9 mouse cellular contexts compared by ENCODE assay signal in genomic region chr3:132086461-132086860, GRCm38 (mm10). TPM values are rescaled to one million over a fixed set of nuclear protein-coding genes. Genes with fewer than 3 reads are reported as not detected.
A peak's percentile ranks its signal among the peaks of the same experiment; 100 is the strongest.
DNase-seq lines count a peak whose midpoint lies in the region; ATAC-seq and TF ChIP-seq lines count a peak whose summit lies in the region.
"Had no signal": no experiment of that assay in that cellular context is flagged by ENCODE, and none has a peak within 500 bp of the region (broad histone marks: within the 10 kb centered on the region; RNA-seq: fewer than 3 reads in every experiment).

No protein-coding gene starts in this region.

- no peak overlapping the region for H3K27ac ChIP-seq in left cerebral cortex, adult 2 months
- H3K27ac ChIP-seq in forebrain, embryonic 12.5 days = no peak overlapping the region
- H3K27ac ChIP-seq in limb, embryonic 10.5 days = peak overlapping the region; percentile 82
- H3K27ac ChIP-seq in neural tube, embryonic 14.5 days (ENCODE audit: low read depth, low read length) = no peak overlapping the region
- no peak overlapping the region for H3K27ac ChIP-seq in thymus, adult 2 months (ENCODE audit: control insufficient read depth, insufficient read depth, low read length)

- no peak overlapping the region for H3K9ac ChIP-seq in forebrain, embryonic 12.5 days
- H3K9ac ChIP-seq in neural tube, embryonic 14.5 days (replicated peaks; ENCODE audit: low read depth, low read length) = no peak overlapping the region

- TF ChIP-seq CTCF in left cerebral cortex, adult 2 months (IDR thresholded peaks at IDR 0.05) = no peak
- TF ChIP-seq CTCF in thymus, adult 2 months (IDR thresholded peaks at IDR 0.05; ENCODE audit: borderline replicate concordance, control insufficient read depth, extremely low read depth, insufficient read depth, low read length, poor library complexity) = no peak

- intact Hi-C loops in left cerebral cortex, adult 2 months (cut with DNase I) = loop anchor here (10.0 kb wide), 1 partner anchor 492 kb away; no protein-coding TSS in a partner anchor
- intact Hi-C loops in left cerebral cortex, postnatal 14 days (cut with DNase I) = loop anchor here (5.0 kb wide), 2 partner anchors 109 to 274 kb away; no protein-coding TSS in a partner anchor

- H3K4me1 ChIP-seq in forebrain, embryonic 12.5 days = peaks cover 31% of the 10 kb centered on the region
- H3K4me1 ChIP-seq in limb, embryonic 10.5 days = peaks cover 43% of the 10 kb centered on the region
- H3K4me1 ChIP-seq in neural tube, embryonic 14.5 days (ENCODE audit: control insufficient read depth, insufficient read depth, low read length) = peaks cover 9% of the 10 kb centered on the region; the same call in 1 of the 2 replicates
- no peaks in the 10 kb centered on the region for H3K4me1 ChIP-seq in thymus, adult 2 months (replicated peaks; ENCODE audit: control insufficient read depth, insufficient read depth, low read length)

- H3K36me3 ChIP-seq in forebrain, embryonic 12.5 days (replicated peaks) = no peaks in the 10 kb centered on the region
- no peaks in the 10 kb centered on the region for H3K36me3 ChIP-seq in limb, embryonic 10.5 days
- H3K36me3 ChIP-seq in neural tube, embryonic 14.5 days (ENCODE audit: control insufficient read depth, insufficient read depth, low read length) = no peaks in the 10 kb centered on the region
- no peaks in the 10 kb centered on the region for H3K36me3 ChIP-seq in thymus, adult 2 months (ENCODE audit: control insufficient read depth, insufficient read depth, low read length)

- peak overlapping the region; percentile 38 for H3K4me3 ChIP-seq in left cerebral cortex, adult 2 months
- H3K4me3 ChIP-seq in forebrain, embryonic 12.5 days (replicated peaks) = peak overlapping the region; percentile 48
- peak overlapping the region; percentile 63 for H3K4me3 ChIP-seq in limb, embryonic 10.5 days
- H3K4me3 ChIP-seq in neural tube, embryonic 14.5 days (ENCODE audit: low read depth, low read length) = peak overlapping the region; percentile 38
- H3K4me3 ChIP-seq in thymus, adult 2 months (ENCODE audit: control insufficient read depth, insufficient read depth, low read length) = no peak overlapping the region

- WGBS in forebrain, embryonic 12.5 days = 26% methylated on average over 5 of the region's 5 CpGs
- WGBS in limb, embryonic 10.5 days = 23% methylated on average over 5 of the region's 5 CpGs
- WGBS in neural tube, embryonic 14.5 days = 24% methylated on average over 5 of the region's 5 CpGs
- WGBS in thymus, adult 2 months = 29% methylated on average over 5 of the region's 5 CpGs

- no peak for ATAC-seq in forebrain, embryonic 12.5 days (ENCODE audit: low FRiP score)
- no peak for ATAC-seq in neural tube, embryonic 14.5 days (ENCODE audit: low read depth)

- TF ChIP-seq POLR2A in thymus, adult 2 months (IDR thresholded peaks at IDR 0.05; ENCODE audit: control insufficient read depth, extremely low read depth, insufficient read depth, low read length, poor library complexity) = no peak

- peak overlapping the region; percentile 93 for H3K4me2 ChIP-seq in forebrain, embryonic 12.5 days
- peak overlapping the region; percentile 92 for H3K4me2 ChIP-seq in neural tube, embryonic 14.5 days (ENCODE audit: low read depth, low read length)

- no peak for DNase-seq in left cerebral cortex, adult 2 months (ENCODE audit: extremely low spot score in 1 of 2, low spot score in 2 of 2)
- no peak for DNase-seq in left cerebral cortex, postnatal 14 days (ENCODE audit: low spot score in 2 of 2)
- DNase-seq in limb, embryonic 10.5 days (ENCODE audit: low spot score) = no peak
- no peak for DNase-seq in left cerebral cortex, adult 18-20 months (ENCODE audit: low spot score in 2 of 2)
- no peak for DNase-seq in adrenal gland, adult 2 months
- DNase-seq in thymus, adult 2 months = no peak

- H3K27me3 ChIP-seq in forebrain, embryonic 12.5 days = peaks cover 34% of the 10 kb centered on the region
- H3K27me3 ChIP-seq in limb, embryonic 10.5 days (ENCODE audit: low read depth, poor library complexity, severe bottlenecking) = peaks cover 18% of the 10 kb centered on the region; the same call in 1 of the 2 replicates
- H3K27me3 ChIP-seq in neural tube, embryonic 14.5 days (ENCODE audit: control insufficient read depth, insufficient read depth, low read length) = peaks cover 15% of the 10 kb centered on the region
- no peaks in the 10 kb centered on the region for H3K27me3 ChIP-seq in thymus, adult 2 months (ENCODE audit: control insufficient read depth, insufficient read depth, low read length)

- H3K9me3 ChIP-seq in forebrain, embryonic 12.5 days = no peaks in the 10 kb centered on the region
- H3K9me3 ChIP-seq in limb, embryonic 10.5 days (replicated peaks) = no peaks in the 10 kb centered on the region
- no peaks in the 10 kb centered on the region for H3K9me3 ChIP-seq in neural tube, embryonic 14.5 days (ENCODE audit: control insufficient read depth, low read length)
- H3K9me3 ChIP-seq: megakaryocyte, embryonic 14.5 days had no signal

RNA-seq across cellular contexts. Expression of gene Dkk2, which starts 1.4 kb away (rescaled TPM):
- 1 to 10 TPM in 1 of 2 experiments, under 1 TPM in 1; 0.56 to 1.2 TPM for total RNA-seq in left cerebral cortex, adult 2 months (2021)
- total RNA-seq in left cerebral cortex, postnatal 14 days (2021) = 1 to 10 TPM in 1 of 2 experiments, under 1 TPM in 1; 0.81 to 1.2 TPM
- polyA plus RNA-seq in forebrain, embryonic 12.5 days (2016; fragmentation: Nextera tagmentation; extraction: Ambion mirVana) = 7.6 and 11.8 TPM in 2 replicates
- polyA plus RNA-seq in limb, embryonic 10.5 days (2016; fragmentation: Nextera tagmentation; extraction: Ambion mirVana) = 4.0 and 6.8 TPM in 2 replicates
- 0.48 and 1.9 TPM in 2 replicates for polyA plus RNA-seq in neural tube, embryonic 14.5 days (2014; fragmentation: Nextera tagmentation; extraction: Ambion mirVana)
- total RNA-seq in left cerebral cortex, adult 18-20 months (2021) = under 1 TPM; 0.40 to 0.77 TPM
- total RNA-seq in adrenal gland, adult 2 months (2021) = 1 to 10 TPM; 2.5 to 5.2 TPM
- 0.91 and 1.3 TPM in 2 replicates for polyA plus RNA-seq in adrenal gland, adult 2 months (2012; rRNA removed)
- polyA plus RNA-seq in thymus, adult 2 months (2012; rRNA removed) = 0.33 and 0.38 TPM in 2 replicates
